Mouse (Mus musculus): ENCODE results near the gene Cfap54. TPM values are rescaled to one million over a fixed set of nuclear protein-coding genes. Genes with fewer than 3 reads are reported as not detected.

Gene Cfap54
- polyA plus RNA-seq, 1 experiment from 2014 or later = 1.5 TPM

GRCm38 (mm10) chr10:93115743-93116142 lies 34.3 kb upstream of the Cfap54 start:
- no peaks in the 10 kb centered on the region for H3K9me3 ChIP-seq
- H3K4me2 ChIP-seq = no peak overlapping the region
- H3K4me1 ChIP-seq = no peaks in the 10 kb centered on the region
- no peak for ATAC-seq (ENCODE audit: low FRiP score)
- H3K4me3 ChIP-seq (replicated peaks) = no peak overlapping the region
- H3K27ac ChIP-seq = no peak overlapping the region
- 92% methylated on average over 1 of the region's 1 CpGs for WGBS
- H3K36me3 ChIP-seq (replicated peaks) = no peaks in the 10 kb centered on the region
- H3K27me3 ChIP-seq = 0 out of 2 replicates have a peak, but pooled peaks cover 2% of the 10 kb centered on the region
- H3K9ac ChIP-seq = no peak overlapping the region

- no peak for ATAC-seq (ENCODE audit: low FRiP score)
- Histone ChIP-seq H3K27ac (no peak overlapping the region), H3K4me3 (replicated peaks) (no peak overlapping the region), H3K9me3 (no peaks in the 10 kb centered on the region), H3K27me3 (0 out of 2 replicates have a peak, but pooled peaks cover 2% of the 10 kb centered on the region), H3K4me1 (no peaks in the 10 kb centered on the region), H3K9ac (no peak overlapping the region), H3K4me2 (no peak overlapping the region), H3K36me3 (replicated peaks) (no peaks in the 10 kb centered on the region)
- 74% methylated on average over 1 of the region's 1 CpGs for WGBS
Measured at GRCm38 (mm10) chr10:93114782-93115181, 33.4 kb upstream of the Cfap54 start.

- 0 out of 2 replicates have a peak, but pooled peaks cover 2% of the 10 kb centered on the region for H3K27me3 ChIP-seq
- ATAC-seq (ENCODE audit: low FRiP score) = no peak
- H3K9me3 ChIP-seq = no peaks in the 10 kb centered on the region
- H3K4me3 ChIP-seq (replicated peaks) = no peak overlapping the region
- 93% methylated on average over 8 of the region's 8 CpGs for WGBS
- no peaks in the 10 kb centered on the region for H3K36me3 ChIP-seq (replicated peaks)
- H3K4me1 ChIP-seq = no peaks in the 10 kb centered on the region
- no peak overlapping the region for H3K4me2 ChIP-seq
- H3K27ac ChIP-seq = no peak overlapping the region
- H3K9ac ChIP-seq = no peak overlapping the region
Measured at GRCm38 (mm10) chr10:93113968-93114367, 32.5 kb upstream of the Cfap54 start.

- Histone ChIP-seq H3K27ac (no peak overlapping the region), H3K27me3 (0 out of 2 replicates have a peak, but pooled peaks cover 2% of the 10 kb centered on the region), H3K9me3 (no peaks in the 10 kb centered on the region), H3K4me3 (replicated peaks) (no peak overlapping the region), H3K4me2 (no peak overlapping the region), H3K9ac (no peak overlapping the region), H3K36me3 (replicated peaks) (no peaks in the 10 kb centered on the region), H3K4me1 (no peaks in the 10 kb centered on the region)
- WGBS = 89% methylated on average over 6 of the region's 6 CpGs
- no peak for ATAC-seq (ENCODE audit: low FRiP score)
Measured at GRCm38 (mm10) chr10:93112021-93112420, 30.6 kb upstream of the Cfap54 start.

GRCm38 (mm10) chr10:93111412-93111811 lies 30.0 kb upstream of the Cfap54 start:
- H3K27me3 ChIP-seq = 0 out of 2 replicates have a peak, but pooled peaks cover 2% of the 10 kb centered on the region
- H3K27ac ChIP-seq = no peak overlapping the region
- no peaks in the 10 kb centered on the region for H3K36me3 ChIP-seq (replicated peaks)
- H3K4me3 ChIP-seq (replicated peaks) = no peak overlapping the region
- H3K4me2 ChIP-seq = no peak overlapping the region
- H3K9me3 ChIP-seq = no peaks in the 10 kb centered on the region
- H3K4me1 ChIP-seq = no peaks in the 10 kb centered on the region
- ATAC-seq (ENCODE audit: low FRiP score) = no peak
- WGBS = 70% methylated on average over 8 of the region's 8 CpGs
- H3K9ac ChIP-seq = no peak overlapping the region

GRCm38 (mm10) chr10:93105358-93105757 lies 23.9 kb upstream of the Cfap54 start:
- WGBS = 64% methylated on average over 7 of the region's 7 CpGs
- no peak for ATAC-seq (ENCODE audit: low FRiP score)
- H3K4me1 ChIP-seq = no peaks in the 10 kb centered on the region; the same call in 1 of the 2 replicates

GRCm38 (mm10) chr10:93104357-93104756 lies 22.9 kb upstream of the Cfap54 start:
- Histone ChIP-seq H3K4me1 (no peaks in the 10 kb centered on the region; the same call in 1 of the 2 replicates), H3K27ac (no peak overlapping the region), H3K9me3 (no peaks in the 10 kb centered on the region), H3K4me3 (replicated peaks) (no peak overlapping the region), H3K36me3 (replicated peaks) (no peaks in the 10 kb centered on the region), H3K4me2 (no peak overlapping the region), H3K27me3 (no peaks in the 10 kb centered on the region), H3K9ac (no peak overlapping the region)
- no peak for ATAC-seq (ENCODE audit: low FRiP score)
- 72% methylated on average over 6 of the region's 6 CpGs for WGBS

More at GRCm38 (mm10) chr10:93105358-93105757, 23.9 kb upstream of the Cfap54 start:
- H3K36me3 ChIP-seq (replicated peaks) = no peaks in the 10 kb centered on the region
- no peaks in the 10 kb centered on the region for H3K9me3 ChIP-seq
- no peak overlapping the region for H3K27ac ChIP-seq
- H3K4me3 ChIP-seq (replicated peaks) = no peak overlapping the region
- H3K9ac ChIP-seq = no peak overlapping the region
- no peaks in the 10 kb centered on the region for H3K27me3 ChIP-seq
- H3K4me2 ChIP-seq = no peak overlapping the region

- H3K9ac ChIP-seq = no peak overlapping the region
- H3K27ac ChIP-seq = no peak overlapping the region
- H3K4me1 ChIP-seq = no peaks in the 10 kb centered on the region; the same call in 1 of the 2 replicates
- WGBS = 85% methylated on average over 11 of the region's 11 CpGs
- H3K36me3 ChIP-seq (replicated peaks) = no peaks in the 10 kb centered on the region
- H3K27me3 ChIP-seq = no peaks in the 10 kb centered on the region
- ATAC-seq (ENCODE audit: low FRiP score) = no peak
- H3K4me2 ChIP-seq = no peak overlapping the region
- no peaks in the 10 kb centered on the region for H3K9me3 ChIP-seq
- no peak overlapping the region for H3K4me3 ChIP-seq (replicated peaks)
Measured at GRCm38 (mm10) chr10:93103676-93104075, 22.3 kb upstream of the Cfap54 start.

- Histone ChIP-seq H3K36me3 (replicated peaks) (no peaks in the 10 kb centered on the region), H3K4me2 (no peak overlapping the region), H3K4me3 (replicated peaks) (no peak overlapping the region), H3K27me3 (no peaks in the 10 kb centered on the region), H3K27ac (no peak overlapping the region), H3K4me1 (no peaks in the 10 kb centered on the region; the same call in 1 of the 2 replicates), H3K9me3 (no peaks in the 10 kb centered on the region), H3K9ac (no peak overlapping the region)
- no peak for ATAC-seq (ENCODE audit: low FRiP score)
- 77% methylated on average over 5 of the region's 5 CpGs for WGBS
Measured at GRCm38 (mm10) chr10:93102321-93102720, 20.9 kb upstream of the Cfap54 start.

GRCm38 (mm10) chr10:93098211-93098805 lies 16.9 kb upstream of the Cfap54 start:
- H3K27me3 ChIP-seq = no peaks in the 10 kb centered on the region
- H3K4me2 ChIP-seq = no peak overlapping the region
- no peaks in the 10 kb centered on the region; the same call in 1 of the 2 replicates for H3K4me1 ChIP-seq
- H3K4me3 ChIP-seq (replicated peaks) = no peak overlapping the region
- no peaks in the 10 kb centered on the region for H3K36me3 ChIP-seq (replicated peaks)
- no peaks in the 10 kb centered on the region for H3K9me3 ChIP-seq
- H3K9ac ChIP-seq = no peak overlapping the region
- WGBS = 78% methylated on average over 7 of the region's 7 CpGs
- H3K27ac ChIP-seq = no peak overlapping the region
- ATAC-seq (ENCODE audit: low FRiP score) = no peak

- H3K4me1 ChIP-seq = no peaks in the 10 kb centered on the region; the same call in 1 of the 2 replicates
- ATAC-seq (ENCODE audit: low FRiP score) = no peak
- no peak overlapping the region for H3K9ac ChIP-seq
- no peak overlapping the region for H3K27ac ChIP-seq
- no peak overlapping the region for H3K4me2 ChIP-seq
- H3K4me3 ChIP-seq (replicated peaks) = no peak overlapping the region
- H3K9me3 ChIP-seq = no peaks in the 10 kb centered on the region
- H3K27me3 ChIP-seq = no peaks in the 10 kb centered on the region
- no peaks in the 10 kb centered on the region for H3K36me3 ChIP-seq (replicated peaks)
- WGBS = 93% methylated on average over 7 of the region's 7 CpGs
Measured at GRCm38 (mm10) chr10:93097439-93097838, 16.0 kb upstream of the Cfap54 start.

GRCm38 (mm10) chr10:93095827-93096226 lies 14.4 kb upstream of the Cfap54 start:
- no peaks in the 10 kb centered on the region for H3K9me3 ChIP-seq
- H3K27me3 ChIP-seq = no peaks in the 10 kb centered on the region
- 84% methylated on average over 4 of the region's 4 CpGs for WGBS
- no peak overlapping the region for H3K4me2 ChIP-seq
- no peaks in the 10 kb centered on the region for H3K4me1 ChIP-seq
- no peak for ATAC-seq (ENCODE audit: low FRiP score)
- no peaks in the 10 kb centered on the region for H3K36me3 ChIP-seq (replicated peaks)
- H3K4me3 ChIP-seq (replicated peaks) = no peak overlapping the region
- H3K27ac ChIP-seq = no peak overlapping the region
- no peak overlapping the region for H3K9ac ChIP-seq

- Histone ChIP-seq H3K4me2 (no peak overlapping the region), H3K9me3 (no peaks in the 10 kb centered on the region), H3K27me3 (no peaks in the 10 kb centered on the region), H3K4me3 (replicated peaks) (no peak overlapping the region), H3K9ac (no peak overlapping the region), H3K36me3 (replicated peaks) (no peaks in the 10 kb centered on the region), H3K4me1 (no peaks in the 10 kb centered on the region), H3K27ac (no peak overlapping the region)
- 74% methylated on average over 7 of the region's 7 CpGs for WGBS
- ATAC-seq (ENCODE audit: low FRiP score) = no peak
Measured at GRCm38 (mm10) chr10:93094957-93095580, 13.7 kb upstream of the Cfap54 start.

All from forebrain, embryonic 12.5 days (tissue).